Mouse (Mus musculus): ENCODE results near the gene Megf11.

- no peak for TF ChIP-seq CTCF (IDR thresholded peaks at IDR 0.05; ENCODE audit: low read depth, low read length)
- TF ChIP-seq EP300 (IDR thresholded peaks at IDR 0.05; ENCODE audit: insufficient read depth, low read depth, low read length), result no peak
Measured at GRCm38 (mm10) chr9:64475942-64476341, 90.5 kb downstream of the Megf11 start.
